Mouse (Mus musculus) CD4-positive, CD25-positive, alpha-beta regulatory T cell, adult 2 months (primary cell): ENCODE measurements around the gene Olfr488.
"Not testable (repeated sequence)": the region's sequence is repeated elsewhere in the genome, so short reads cannot be mapped to it uniquely, and the experiment has no call there.

Experiments
- DNase-seq: peaks from one replicate; pipeline ENCODE4 v3.0.0-alpha.2; 2012; ENCODE audit warnings: low read depth, low spot score

Olfr488 gene

GRCm38 (mm10) chr7:108258247-108258646, at the start of gene Olfr488:
Olfr488 (minus strand) TSS chr7:108258347.
- no peak for DNase-seq

GRCm38 (mm10) chr7:108288834-108289233, 30.7 kb upstream of the Olfr488 start, which contains the start of gene Olfr490:
Olfr490 (minus strand) TSS chr7:108288934.
- no peak for DNase-seq

GRCm38 (mm10) chr7:108233551-108233950, 24.6 kb downstream of the Olfr488 start:
- DNase-seq: no peak

GRCm38 (mm10) chr7:108214536-108214935, 43.6 kb downstream of the Olfr488 start, which contains the start of gene Olfr487:
Olfr487 (minus strand) TSS chr7:108214636.
- DNase-seq: not testable (repeated sequence)
